Mouse (Mus musculus): ENCODE measurements around the gene Ntm. TPM values are rescaled to one million over a fixed set of nuclear protein-coding genes. Genes with fewer than 3 reads are reported as not detected.

The Ntm gene
- polyA plus RNA-seq (2012; rRNA removed) = 2.5 and 2.8 TPM in 2 replicates

- no peak for DNase-seq (ENCODE audit: low spot score)
Observed at GRCm38 (mm10) chr9:29962978-29963377, at the start of gene Ntm. Ntm (minus strand) TSS chr9:29963141.

- no peak for DNase-seq (ENCODE audit: low spot score)
Observed at GRCm38 (mm10) chr9:30005701-30006100, 42.8 kb upstream of the Ntm start.

GRCm38 (mm10) chr9:30003612-30004011 is 40.7 kb upstream of the Ntm start:
- peak; percentile 48 for DNase-seq (ENCODE audit: low spot score)

GRCm38 (mm10) chr9:29981177-29981915 is 18.4 kb upstream of the Ntm start:
- no peak for DNase-seq (ENCODE audit: low spot score)

GRCm38 (mm10) chr9:29961954-29962867 is 730 bp downstream of the Ntm start:
- no peak for DNase-seq (ENCODE audit: low spot score)

- no peak for DNase-seq (ENCODE audit: low spot score)
Observed at GRCm38 (mm10) chr9:29961512-29961911, 1.4 kb downstream of the Ntm start.

- DNase-seq (ENCODE audit: low spot score) = no peak
Observed at GRCm38 (mm10) chr9:29960741-29961140, 2.2 kb downstream of the Ntm start.

- no peak for DNase-seq (ENCODE audit: low spot score)
Observed at GRCm38 (mm10) chr9:29960236-29960635, 2.7 kb downstream of the Ntm start.

GRCm38 (mm10) chr9:29956936-29957335 is 6.0 kb downstream of the Ntm start:
- no peak for DNase-seq (ENCODE audit: low spot score)

GRCm38 (mm10) chr9:29954031-29954430 is 8.9 kb downstream of the Ntm start:
- no peak for DNase-seq (ENCODE audit: low spot score)

GRCm38 (mm10) chr9:29949041-29949440 is 13.9 kb downstream of the Ntm start:
- no peak for DNase-seq (ENCODE audit: low spot score)

GRCm38 (mm10) chr9:29943209-29944070 is 19.5 kb downstream of the Ntm start:
- no peak for DNase-seq (ENCODE audit: low spot score)

GRCm38 (mm10) chr9:29942183-29942952 is 20.6 kb downstream of the Ntm start:
- no peak for DNase-seq (ENCODE audit: low spot score)

GRCm38 (mm10) chr9:29939517-29940034 is 23.4 kb downstream of the Ntm start:
- no peak for DNase-seq (ENCODE audit: low spot score)

- no peak for DNase-seq (ENCODE audit: low spot score)
Observed at GRCm38 (mm10) chr9:29928796-29929195, 34.1 kb downstream of the Ntm start.

GRCm38 (mm10) chr9:29925382-29925781 is 37.6 kb downstream of the Ntm start:
- DNase-seq (ENCODE audit: low spot score) = no peak

GRCm38 (mm10) chr9:29898406-29899054 is 64.4 kb downstream of the Ntm start:
- DNase-seq (ENCODE audit: low spot score) = no peak

- DNase-seq (ENCODE audit: low spot score) = no peak
Observed at GRCm38 (mm10) chr9:29897448-29897847, 65.5 kb downstream of the Ntm start.

GRCm38 (mm10) chr9:29892792-29893191 is 70.1 kb downstream of the Ntm start:
- DNase-seq (ENCODE audit: low spot score) = no peak

- DNase-seq (ENCODE audit: low spot score) = no peak
Observed at GRCm38 (mm10) chr9:29888712-29889111, 74.2 kb downstream of the Ntm start.

Measured in urinary bladder, adult 2 months (tissue).